Mouse (Mus musculus) G1E (cell line): ENCODE measurements around the gene Zfp609.

ENCODE experiments used
- CTCF ChIP-seq: IDR thresholded peaks from 2 replicates; pipeline ENCODE4 v1.5.1; 2012; ENCODE audit warnings: low read depth, low read length, inconsistent platforms, mixed read lengths
- GATA1 ChIP-seq: IDR thresholded peaks from 2 replicates; pipeline ENCODE4 v1.6.1; 2012; ENCODE audit warnings: borderline replicate concordance, low read length, inconsistent platforms, mixed read lengths
- POLR2AphosphoS5 ChIP-seq: IDR thresholded peaks from 2 replicates; pipeline ENCODE4 v1.6.1; 2012; ENCODE audit warnings: low read depth, low read length, inconsistent platforms; ENCODE audit not compliant: insufficient replicate concordance
- TAL1 ChIP-seq: conservative IDR thresholded peaks from 2 replicates; pipeline ENCODE4 v1.6.1; 2012; ENCODE audit warnings: low read depth, low read length, inconsistent platforms, mixed read lengths

- no peak for TF ChIP-seq CTCF
- TF ChIP-seq TAL1: no peak
- no peak for TF ChIP-seq POLR2AphosphoS5
- TF ChIP-seq GATA1: no peak
Observed at GRCm38 (mm10) chr9:65828016-65828403, 646 bp upstream of the Zfp609 start.
